Mouse (Mus musculus) layer of hippocampus, postnatal 14 days (tissue): ENCODE data around the gene Tmem163. TPM values are rescaled to one million over a fixed set of nuclear protein-coding genes. Genes with fewer than 3 reads are reported as not detected.

Source experiments
- DNase-seq, 2 experiments: peaks; one replicate each; pipeline ENCODE4 v3.0.0; 2021 to 2022; ENCODE audit warnings: low spot score in 2 of 2, mixed read lengths in 1 of 2
- total RNA-seq, 2 experiments: library from RNA; stranded (reverse); gene quantifications; 2 replicates each; pipeline ENCODE4 v1.2.3; 2021

Gene Tmem163
- total RNA-seq, 2 experiments from 2014 or later = 25.0 to 34.6 TPM

DNA sequence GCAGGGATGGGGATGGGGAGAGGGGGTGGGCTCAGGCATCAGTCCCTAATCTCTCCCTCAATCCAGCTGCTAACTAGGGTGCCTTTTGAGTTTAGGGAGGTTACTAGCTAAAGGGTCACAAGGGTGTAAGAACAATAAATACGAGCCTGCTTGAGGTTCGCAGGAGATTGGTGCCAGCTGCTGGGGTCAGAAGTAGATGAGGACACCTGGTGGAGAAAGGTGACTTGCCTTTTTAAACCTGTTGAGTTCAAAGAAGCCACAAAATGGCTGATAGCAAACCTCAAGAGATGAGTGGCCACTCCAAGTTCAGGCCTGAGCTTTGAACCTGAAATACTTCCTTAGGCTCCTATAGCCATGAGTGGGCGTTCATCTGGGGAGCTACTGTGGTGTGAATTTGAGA, 237.6 kb downstream of the Tmem163 start:
- no peak for DNase-seq

DNA sequence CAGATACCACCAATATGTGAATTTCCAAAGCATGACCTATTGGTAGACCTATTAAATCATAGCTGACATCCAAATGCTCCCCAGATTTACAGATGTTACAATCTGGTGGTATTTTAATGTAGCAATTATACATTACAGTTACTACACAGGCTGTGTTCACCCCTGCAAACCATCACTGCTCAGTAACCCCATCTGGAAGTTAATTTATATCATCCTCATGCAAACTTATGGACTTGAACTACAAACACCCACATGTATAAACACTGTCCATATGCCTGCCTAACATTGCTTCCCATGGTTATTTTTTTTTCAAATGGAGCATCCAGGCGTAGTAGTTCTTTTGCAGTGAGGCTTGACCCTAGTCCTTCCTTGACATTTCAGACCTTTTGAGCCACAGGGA, 238.3 kb downstream of the Tmem163 start:
- DNase-seq = no peak

- no peak for DNase-seq
Observed at GRCm38 (mm10) chr1:127439452-127439891, 239.9 kb downstream of the Tmem163 start.

GRCm38 (mm10) chr1:127437091-127437490, 242.3 kb downstream of the Tmem163 start:
- no peak for DNase-seq

Other genes starting within 250 kb of the Tmem163 start
- not detected for gene Acmsd, start 49.9 kb upstream of the Tmem163 start, total RNA-seq
- 10 to 100 TPM; 52.0 to 54.7 TPM for gene Ccnt2, start 94.6 kb upstream of the Tmem163 start, total RNA-seq
- gene Map3k19, start 175.5 kb upstream of the Tmem163 start, total RNA-seq = 1 to 10 TPM; 4.6 TPM
- 10 to 100 TPM; 56.9 to 63.0 TPM for gene Rab3gap1, start 189.2 kb upstream of the Tmem163 start, total RNA-seq